Mouse (Mus musculus) small intestine, adult 2 months (tissue): ENCODE measurements around the gene Snrpd2. TPM values are rescaled to one million over a fixed set of nuclear protein-coding genes. Genes with fewer than 3 reads are reported as not detected.

Experiments used
- H3K27ac ChIP-seq: fragments of 200-500 bp; 2 replicates; pipeline ENCODE4 v1.5.1; 2012; ENCODE audit warnings: low read depth, low read length, control low read depth, inconsistent platforms; ENCODE audit not compliant: insufficient read depth
- H3K27me3 ChIP-seq: fragments of 200-500 bp; 2 replicates; pipeline ENCODE4 v1.6.1; 2012; ENCODE audit warnings: mild to moderate bottlenecking, moderate library complexity, low read length, inconsistent platforms; ENCODE audit not compliant: control insufficient read depth, insufficient read depth
- H3K36me3 ChIP-seq: fragments of 200-500 bp; 2 replicates; pipeline ENCODE4 v1.6.1; 2012; ENCODE audit warnings: mild to moderate bottlenecking, low read length, control low read depth, inconsistent platforms; ENCODE audit not compliant: control insufficient read depth, insufficient read depth
- H3K4me1 ChIP-seq: fragments of 200-500 bp; 2 replicates; pipeline ENCODE4 v1.6.1; 2012; ENCODE audit warnings: low read length, inconsistent platforms, mixed read lengths; ENCODE audit not compliant: control insufficient read depth, insufficient read depth, insufficient read length
- H3K4me3 ChIP-seq: fragments of 200-500 bp; 2 replicates; pipeline ENCODE4 v1.5.1; 2012; ENCODE audit warnings: low read depth, mild to moderate bottlenecking, control low read depth, inconsistent platforms, low read length, moderate library complexity
- CTCF ChIP-seq: fragments of 200-500 bp; IDR thresholded peaks from 2 replicates; pipeline ENCODE4 v1.5.1; 2012; ENCODE audit warnings: low read depth, mild to moderate bottlenecking, control low read depth, inconsistent platforms, low read length, moderate library complexity, mixed read lengths; ENCODE audit not compliant: insufficient replicate concordance, insufficient read length; ENCODE audit errors: extremely low read depth
- POLR2A ChIP-seq: fragments of 200-500 bp; IDR thresholded peaks from 2 replicates; pipeline ENCODE4 v1.6.1; 2012; ENCODE audit warnings: low read depth, mild to moderate bottlenecking, control low read depth, inconsistent platforms, low read length, moderate library complexity
- WGBS: fragments of 180-500 bp; shearing (Covaris S2); methylation state at CpG from one replicate; pipeline ENCODE4 v1.1.7; 2018; 5-methylcytosine and 5-hydroxymethylcytosine counted together
- polyA plus RNA-seq: library from polyadenylated mRNA; depleted of rRNA; stranded (reverse); fragments of >200 nt; gene quantifications from 2 replicates; pipeline ENCODE4 v1.2.3, GENCODE M21; 2012

Snrpd2 gene
- polyA plus RNA-seq, 1 experiment = 25.8 TPM

- no peak for TF ChIP-seq POLR2A
- peak; percentile 68; the same call in 1 of the 2 replicates for TF ChIP-seq CTCF
- H3K27ac ChIP-seq = peak overlapping the region; percentile 70
Measured at GRCm38 (mm10) chr7:19131324-19131848, 18.1 kb upstream of the Snrpd2 start.

GRCm38 (mm10) chr7:19136168-19136567, 13.4 kb upstream of the Snrpd2 start:
- no peak overlapping the region for H3K27ac ChIP-seq
- H3K36me3 ChIP-seq = peaks cover 51% of the 10 kb centered on the region
- no peaks in the 10 kb centered on the region for H3K4me1 ChIP-seq
- TF ChIP-seq POLR2A (no peak), CTCF (no peak)
- no peak overlapping the region for H3K4me3 ChIP-seq
- no peaks in the 10 kb centered on the region for H3K27me3 ChIP-seq
- 93% methylated on average over 13 of the region's 13 CpGs for WGBS

More at GRCm38 (mm10) chr7:19131324-19131848, 18.1 kb upstream of the Snrpd2 start:
- H3K4me3 ChIP-seq = peak overlapping the region; percentile 54
- peaks cover 2% of the 10 kb centered on the region; the same call in 1 of the 2 replicates for H3K4me1 ChIP-seq
- under 1% methylated on average over 39 of the region's 39 CpGs for WGBS
- no peaks in the 10 kb centered on the region for H3K27me3 ChIP-seq
- H3K36me3 ChIP-seq = peaks cover 20% of the 10 kb centered on the region

GRCm38 (mm10) chr7:19136673-19137334, 12.7 kb upstream of the Snrpd2 start:
- TF ChIP-seq CTCF (no peak), POLR2A (no peak)
- 92% methylated on average over 38 of the region's 38 CpGs for WGBS
- Histone ChIP-seq H3K27me3 (no peaks in the 10 kb centered on the region), H3K4me1 (no peaks in the 10 kb centered on the region), H3K27ac (no peak overlapping the region), H3K36me3 (peaks cover 51% of the 10 kb centered on the region), H3K4me3 (no peak overlapping the region)

- Histone ChIP-seq H3K27ac (no peak overlapping the region), H3K4me1 (no peaks in the 10 kb centered on the region), H3K4me3 (no peak overlapping the region), H3K36me3 (peaks cover 51% of the 10 kb centered on the region), H3K27me3 (no peaks in the 10 kb centered on the region)
- TF ChIP-seq CTCF = peak; percentile 52; the same call in 1 of the 2 replicates
- TF ChIP-seq POLR2A = no peak
- 48% methylated on average over 5 of the region's 5 CpGs for WGBS
Measured at GRCm38 (mm10) chr7:19137380-19137779, 12.1 kb upstream of the Snrpd2 start.

DNA sequence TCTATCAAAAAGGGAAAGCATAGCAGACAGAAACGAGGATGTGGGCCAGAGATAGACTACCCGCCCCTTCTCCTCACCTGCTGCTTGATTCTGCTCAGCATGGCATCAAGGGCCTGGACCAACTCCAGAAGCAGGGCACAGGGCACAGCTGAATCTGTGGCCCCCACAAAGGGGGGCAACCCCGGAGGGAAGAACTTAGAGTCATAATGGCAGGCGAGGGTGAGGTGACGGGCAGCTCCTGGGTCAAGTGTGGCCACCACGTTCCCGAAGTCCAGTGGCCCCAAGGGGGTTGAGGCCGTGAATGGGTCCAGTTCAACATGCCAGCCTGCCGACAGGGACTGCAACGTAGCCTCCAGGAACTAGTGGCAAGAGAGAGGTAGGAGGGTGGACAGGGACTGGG, 2.7 kb upstream of the Snrpd2 start:
- Histone ChIP-seq H3K4me3 (no peak overlapping the region), H3K4me1 (peaks cover 3% of the 10 kb centered on the region; the same call in 1 of the 2 replicates), H3K27ac (no peak overlapping the region), H3K27me3 (no peaks in the 10 kb centered on the region), H3K36me3 (peaks cover under 1% of the 10 kb centered on the region; the same call in 1 of the 2 replicates)
- no peak for TF ChIP-seq POLR2A
- no peak for TF ChIP-seq CTCF
- WGBS = 89% methylated on average over 10 of the region's 10 CpGs

DNA sequence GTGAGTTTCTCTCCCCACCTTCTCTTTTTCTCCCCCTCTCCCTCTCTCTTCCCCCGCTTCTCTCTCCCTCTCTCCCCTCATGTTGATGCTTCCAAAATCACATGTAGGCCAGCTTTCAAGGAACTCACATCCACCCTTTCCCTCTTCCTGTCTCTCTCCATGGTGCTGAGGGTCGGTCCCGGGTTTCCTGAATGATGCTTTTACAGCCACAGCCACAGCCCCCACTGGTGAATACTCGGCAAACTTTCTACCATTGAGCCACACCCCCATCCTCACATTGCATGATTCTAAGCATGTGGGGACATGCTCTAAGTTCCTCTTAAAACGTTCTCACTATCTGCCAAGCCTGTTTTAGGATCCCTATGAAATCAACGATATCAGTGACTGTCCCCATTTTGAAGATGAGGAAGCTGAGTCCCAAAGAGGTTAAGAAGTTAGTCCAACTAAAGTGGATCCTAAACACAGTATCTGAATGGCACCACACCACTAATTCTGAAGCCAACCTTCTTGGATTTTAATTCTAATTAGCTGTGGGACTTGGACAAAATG, 2.0 kb upstream of the Snrpd2 start:
- WGBS = 45% methylated on average over 6 of the region's 6 CpGs
- no peak for TF ChIP-seq CTCF
- no peak for TF ChIP-seq POLR2A
- peaks cover 4% of the 10 kb centered on the region; the same call in 1 of the 2 replicates for H3K36me3 ChIP-seq

More for the DNA sequence above, 2.0 kb upstream of the Snrpd2 start:
- H3K27me3 ChIP-seq = no peaks in the 10 kb centered on the region
- H3K27ac ChIP-seq = no peak overlapping the region
- H3K4me1 ChIP-seq = peaks cover 3% of the 10 kb centered on the region; the same call in 1 of the 2 replicates
- H3K4me3 ChIP-seq = no peak overlapping the region
